Mouse (Mus musculus) cerebellum, adult 11 months (tissue): ENCODE results near the gene Ttc34.

ENCODE experiments used
- DNase-seq: peaks from one replicate; pipeline ENCODE4 v3.0.0; 2022

Gene Ttc34

DNA sequence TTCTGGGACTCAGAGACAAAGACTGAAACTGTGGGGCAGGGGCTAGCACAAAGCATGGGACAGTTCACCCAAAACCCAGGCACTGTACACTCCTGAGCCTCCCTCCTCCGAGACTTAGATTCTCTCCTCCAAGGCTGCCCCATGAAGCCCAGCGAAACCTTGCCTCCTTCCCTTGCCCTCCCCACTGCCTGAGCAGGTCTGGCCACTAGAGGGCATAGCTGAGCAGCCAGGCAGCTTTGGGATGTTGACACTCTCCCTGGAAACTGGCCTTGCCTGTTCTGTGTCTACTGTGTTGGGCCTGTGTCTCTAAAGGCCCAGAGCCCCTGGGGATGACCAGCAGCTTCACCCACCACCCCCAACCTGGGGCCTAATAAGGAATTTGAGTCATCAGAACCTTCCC lies at the start of gene Ttc34:
TSS of gene Ttc34 (plus strand) at position 290 of the 400 bp plus-strand sequence.
- peak; percentile 43 for DNase-seq

DNA sequence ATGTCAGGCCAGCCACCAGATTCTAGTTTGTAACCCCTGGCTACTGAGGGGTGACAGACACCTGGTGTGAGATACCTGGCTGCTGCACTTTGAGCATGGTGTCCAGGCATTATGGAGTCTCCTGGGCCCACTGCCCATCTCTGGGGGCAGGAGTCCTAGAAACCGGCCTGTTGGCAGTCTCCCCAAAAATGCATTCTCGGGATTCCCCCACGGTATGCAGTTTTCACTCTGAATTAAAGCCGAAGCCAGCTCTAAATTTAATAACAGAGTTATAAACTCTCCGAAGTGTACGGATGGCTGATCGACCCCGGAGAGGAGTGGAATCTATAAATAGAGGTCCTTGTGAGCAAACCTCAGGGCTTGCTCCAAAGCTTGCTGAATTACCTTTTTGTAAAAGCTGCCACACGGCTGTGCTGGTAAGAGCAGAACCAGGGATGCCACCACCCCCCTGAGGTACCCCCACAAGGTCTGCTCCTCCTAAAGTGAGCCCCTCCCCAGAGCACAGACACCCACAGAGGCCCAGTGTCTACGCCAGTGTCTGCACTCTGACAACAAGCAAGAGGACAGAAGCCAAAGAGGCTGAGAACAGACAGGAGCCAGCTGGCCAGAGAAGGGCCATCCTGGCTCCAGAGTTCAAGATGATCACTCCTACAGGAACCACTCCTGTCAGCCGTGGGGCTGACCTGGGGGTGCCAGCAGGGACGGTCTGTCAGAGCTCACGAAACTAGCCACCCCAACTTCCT lies 49.1 kb upstream of the Ttc34 start:
- no peak for DNase-seq

DNA sequence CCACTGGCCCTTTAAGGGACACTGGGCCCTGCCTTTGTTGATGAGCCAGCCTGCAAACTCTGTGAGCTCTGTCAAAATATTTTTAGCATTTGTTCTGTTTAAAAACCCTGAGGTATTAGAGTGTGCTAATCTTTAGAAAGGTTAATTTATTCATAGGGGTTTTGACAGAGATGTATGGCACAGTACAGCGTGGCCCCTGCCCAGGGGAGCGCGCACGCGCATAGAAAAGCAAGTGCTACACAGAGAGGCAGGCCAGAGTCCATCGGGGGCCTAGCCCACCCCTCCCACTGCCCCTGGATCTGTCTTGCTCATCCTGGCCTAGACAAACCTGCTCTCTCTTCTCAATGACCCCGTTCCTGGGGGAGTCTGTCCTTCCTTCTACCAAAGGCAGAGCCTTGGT lies 45.4 kb upstream of the Ttc34 start:
- DNase-seq, result no peak

GRCm38 (mm10) chr4:154793499-154793898 lies 43.8 kb upstream of the Ttc34 start:
- no peak for DNase-seq

- peak; percentile 33 for DNase-seq
Measured at GRCm38 (mm10) chr4:154797834-154798233, 39.4 kb upstream of the Ttc34 start.

- no peak for DNase-seq
Measured at GRCm38 (mm10) chr4:154800543-154800942, 36.7 kb upstream of the Ttc34 start.

DNA sequence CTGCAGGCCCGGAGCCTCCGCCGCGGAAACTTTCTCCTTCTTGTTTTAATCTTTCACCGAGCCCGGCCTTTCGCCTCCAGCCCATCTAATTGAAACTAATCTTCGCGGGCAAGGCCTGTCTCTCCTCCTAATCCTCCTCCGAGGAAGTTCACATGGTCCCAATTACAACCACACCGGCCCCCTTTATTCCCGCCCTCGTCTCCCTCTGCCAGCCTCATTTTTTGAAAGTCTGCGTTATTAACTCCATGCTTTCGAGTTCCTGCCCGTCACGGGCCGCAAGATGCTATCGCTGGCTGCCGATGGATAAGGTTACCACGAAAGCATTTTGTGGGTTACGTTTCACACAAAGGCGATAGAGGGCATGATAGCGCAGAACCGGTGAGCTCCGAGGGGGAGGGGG lies 35.0 kb upstream of the Ttc34 start:
- DNase-seq, result no peak

DNA sequence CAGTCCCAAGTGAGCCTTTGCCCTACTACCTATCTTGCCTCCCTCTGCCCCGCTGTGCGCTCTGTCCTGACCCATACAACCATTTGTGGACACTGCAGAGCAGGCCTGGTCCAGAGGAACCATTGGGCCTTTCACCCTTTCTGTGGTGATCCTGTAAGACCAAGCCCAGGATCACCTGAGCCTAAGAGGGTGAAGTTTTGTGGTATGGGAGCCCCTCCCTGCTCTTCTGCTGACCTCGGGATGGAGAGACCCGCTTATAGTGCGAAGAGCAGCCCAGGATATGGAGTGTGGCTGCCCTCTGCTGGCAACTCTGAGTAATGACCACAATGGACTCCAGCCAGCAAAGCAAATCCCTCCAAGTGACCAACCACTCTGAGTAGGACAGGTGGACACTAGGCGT lies 11.6 kb upstream of the Ttc34 start:
- peak; percentile 54 for DNase-seq

GRCm38 (mm10) chr4:154826224-154826623 lies 11.0 kb upstream of the Ttc34 start:
- no peak for DNase-seq

- DNase-seq, result peak; percentile 37
Measured at GRCm38 (mm10) chr4:154827181-154827580, 10.1 kb upstream of the Ttc34 start.

GRCm38 (mm10) chr4:154827861-154828610 lies 9.2 kb upstream of the Ttc34 start:
- DNase-seq, result no peak

DNA sequence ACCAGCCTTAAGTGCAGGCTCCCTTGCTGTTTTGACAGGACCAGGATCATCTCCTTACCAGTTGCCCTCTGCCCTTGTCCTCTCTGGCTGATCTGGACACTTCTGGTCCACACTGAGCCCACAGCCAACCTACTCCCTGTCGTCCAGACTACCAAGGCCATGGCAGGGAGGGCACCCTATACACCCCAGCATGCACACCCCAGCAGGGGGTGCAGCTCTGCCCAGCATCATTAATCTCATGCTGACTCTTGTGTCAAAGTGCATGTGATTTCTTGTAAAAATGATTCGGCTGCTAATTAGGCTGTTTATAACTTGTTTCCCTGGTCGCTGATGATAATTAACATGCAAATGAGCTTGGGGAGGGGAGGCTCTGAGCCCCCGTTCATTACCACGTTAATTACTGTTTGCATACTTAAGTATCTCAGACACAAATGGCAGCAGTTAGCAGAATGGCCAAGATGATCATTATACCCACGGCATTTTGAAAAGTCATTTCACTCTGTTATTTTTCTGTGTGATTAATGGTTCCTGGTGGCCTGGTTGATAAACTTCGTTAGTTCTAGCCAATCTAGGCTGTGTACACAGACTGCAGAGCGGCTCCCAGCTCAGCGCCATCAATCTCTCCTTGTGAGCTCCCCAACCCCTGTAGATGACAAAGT lies 5.2 kb upstream of the Ttc34 start:
- DNase-seq, result no peak

DNA sequence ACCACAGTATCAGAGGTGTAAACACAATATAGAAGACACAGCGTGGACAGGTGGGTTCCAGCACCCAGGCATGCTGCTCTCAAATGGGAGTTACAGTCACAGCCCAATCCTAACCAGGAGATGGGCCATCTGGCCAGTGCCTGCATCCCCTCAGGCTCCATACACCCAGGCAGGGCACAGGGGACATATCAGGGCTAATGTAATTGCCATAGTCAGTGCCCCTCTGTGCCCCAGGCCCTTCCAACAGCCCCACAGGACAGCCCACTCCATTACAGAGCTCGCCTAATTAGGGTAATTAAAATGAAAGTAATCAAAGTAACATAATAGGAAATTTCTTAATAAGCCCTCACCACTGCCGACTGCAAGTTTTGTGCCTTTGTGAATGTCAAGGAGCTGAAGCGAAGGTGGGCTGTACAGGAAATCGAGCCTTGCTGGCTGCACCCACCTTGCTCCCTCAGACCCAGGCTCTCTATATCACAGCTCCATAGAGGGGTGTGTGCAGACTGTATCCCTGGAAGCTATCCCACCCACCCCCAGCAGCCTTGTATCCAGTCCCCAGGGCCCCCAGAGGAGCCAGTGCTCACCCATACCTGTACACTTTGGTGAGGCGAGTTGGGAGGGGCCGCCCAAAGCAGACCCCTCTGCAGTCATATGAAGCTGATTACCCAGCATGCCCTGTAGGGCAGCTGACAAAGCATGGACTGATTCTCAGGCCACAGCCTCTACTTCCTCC lies 910 bp upstream of the Ttc34 start:
- DNase-seq, result no peak

DNA sequence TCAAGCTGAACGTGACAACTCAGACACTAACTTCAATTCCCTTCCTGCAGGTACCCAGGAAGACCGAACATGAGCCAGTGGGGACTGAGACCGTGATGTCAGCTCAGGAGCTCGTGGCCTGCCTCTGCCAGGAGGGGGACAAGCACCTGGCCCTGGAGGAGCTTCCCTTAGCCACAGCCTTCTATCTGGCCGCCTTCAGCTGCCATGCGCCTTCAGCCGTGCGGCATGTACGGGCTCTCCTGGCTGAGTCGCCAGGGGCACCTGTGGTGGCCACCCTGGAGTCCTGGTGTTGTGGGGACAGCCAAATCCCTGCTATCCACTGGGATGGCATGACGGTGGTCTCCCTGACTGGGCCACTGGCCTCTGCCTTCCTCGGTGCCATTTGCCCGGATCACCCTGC lies 1.5 kb downstream of the Ttc34 start:
- DNase-seq, result no peak

GRCm38 (mm10) chr4:154839406-154839805 lies 2.1 kb downstream of the Ttc34 start:
- DNase-seq, result no peak

DNA sequence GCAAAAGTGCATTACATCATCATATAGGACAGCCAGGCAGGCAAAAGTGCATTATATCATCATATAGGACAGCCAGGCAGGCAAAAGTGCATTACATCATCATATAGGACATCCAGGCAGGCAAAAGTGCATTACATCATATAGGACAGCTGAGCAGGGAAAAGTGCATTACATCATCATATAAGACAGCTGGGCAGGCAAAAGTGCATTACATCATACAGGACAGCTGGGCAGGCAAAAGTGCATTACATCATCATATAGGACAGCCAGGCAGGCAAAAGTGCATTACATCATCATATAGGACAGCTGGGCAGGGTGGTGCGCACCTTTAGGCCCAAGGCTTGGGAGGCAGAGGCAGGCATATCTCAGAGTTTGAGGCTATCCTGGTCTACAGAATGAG lies 15.4 kb downstream of the Ttc34 start:
- DNase-seq, result no peak

DNA sequence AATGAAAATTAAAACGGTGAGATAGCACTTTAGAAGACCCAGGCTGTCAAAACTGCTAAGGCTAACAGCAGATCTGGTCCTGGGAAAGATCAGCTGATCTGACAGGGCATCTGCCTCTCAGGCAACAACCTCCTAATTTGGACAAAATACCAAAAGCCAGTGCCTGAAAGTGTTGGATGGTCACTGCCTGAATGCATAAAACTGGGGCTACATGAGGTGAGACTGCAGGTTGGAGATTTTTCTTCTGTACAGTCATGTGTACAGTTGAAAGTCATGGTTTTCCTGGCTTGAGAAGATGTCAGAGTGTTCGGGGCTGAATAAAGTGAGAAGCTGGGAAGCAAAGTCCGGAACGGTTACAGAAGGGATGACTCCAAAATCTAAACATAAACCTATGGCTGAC lies 16.6 kb downstream of the Ttc34 start:
- DNase-seq, result peak; percentile 1

DNA sequence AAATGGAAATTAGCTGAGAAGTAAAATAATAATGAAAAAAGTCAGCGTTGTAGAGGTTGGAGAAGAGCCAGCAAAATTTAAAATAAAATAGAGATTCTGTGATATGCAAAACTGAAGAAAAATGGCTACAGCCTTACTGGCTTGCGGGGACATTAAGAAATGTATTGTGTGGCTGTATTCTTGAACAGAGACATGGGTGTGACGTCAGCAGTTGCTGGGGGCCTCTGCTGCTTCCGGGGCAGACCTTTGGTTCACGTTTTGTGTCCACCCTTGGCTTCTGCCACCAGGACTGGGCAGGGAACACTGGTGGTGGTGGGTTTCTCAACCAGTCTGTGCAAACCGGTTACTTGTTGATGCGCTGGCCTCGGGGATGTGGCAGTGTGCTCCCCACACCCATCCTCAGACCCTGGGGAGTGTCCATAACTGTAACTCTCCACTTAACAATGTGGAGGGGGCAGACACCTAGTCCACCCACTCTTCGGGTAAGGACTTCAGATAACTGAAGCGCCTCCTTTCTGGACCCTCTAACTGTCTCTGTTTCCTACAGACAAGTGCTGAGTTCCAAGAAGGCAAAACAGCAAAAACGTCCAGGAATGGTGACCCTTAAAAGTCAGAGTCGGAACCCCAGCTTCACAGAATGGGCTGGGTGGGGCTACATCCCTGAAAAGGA lies 17.6 kb downstream of the Ttc34 start:
- DNase-seq, result peak; percentile 22

DNA sequence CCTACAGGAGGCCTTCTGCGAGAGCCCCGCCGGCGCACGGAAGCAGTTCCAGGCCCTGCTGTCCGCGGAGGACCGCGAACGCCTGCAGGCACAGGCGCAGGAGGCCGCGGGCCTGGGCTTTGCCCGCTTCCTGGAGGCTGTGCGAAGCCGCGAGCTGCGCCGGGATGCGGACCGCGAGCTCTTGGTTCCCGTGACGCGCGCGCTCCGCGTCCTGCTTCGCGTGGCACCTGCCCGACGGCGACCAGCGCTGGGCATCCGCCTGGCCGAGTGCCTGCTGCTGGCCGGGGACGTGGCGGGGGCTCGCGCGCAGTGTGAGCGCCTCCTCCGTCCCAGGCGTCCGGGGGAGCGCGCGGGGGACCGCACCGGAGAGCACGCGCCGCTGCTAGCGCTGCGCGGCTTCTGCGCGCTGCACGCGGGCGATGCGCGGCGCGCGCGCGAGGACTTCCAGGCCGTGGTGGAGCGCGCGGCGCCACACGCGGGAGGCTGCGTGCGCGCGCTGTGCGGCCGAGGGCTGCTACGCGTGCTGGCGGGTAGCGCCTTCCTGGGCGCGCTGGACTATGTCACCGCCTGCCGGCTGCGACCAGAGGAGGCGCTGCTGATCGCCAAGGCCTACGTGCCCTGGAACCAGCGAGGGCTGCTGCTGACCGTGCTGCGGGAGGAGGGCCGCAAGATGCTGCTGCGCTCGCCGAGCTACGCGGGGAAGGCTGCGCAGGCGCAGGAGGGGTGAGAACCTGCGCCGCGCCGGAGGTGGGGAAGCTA lies 18.6 kb downstream of the Ttc34 start:
- DNase-seq, result peak; percentile 96

DNA sequence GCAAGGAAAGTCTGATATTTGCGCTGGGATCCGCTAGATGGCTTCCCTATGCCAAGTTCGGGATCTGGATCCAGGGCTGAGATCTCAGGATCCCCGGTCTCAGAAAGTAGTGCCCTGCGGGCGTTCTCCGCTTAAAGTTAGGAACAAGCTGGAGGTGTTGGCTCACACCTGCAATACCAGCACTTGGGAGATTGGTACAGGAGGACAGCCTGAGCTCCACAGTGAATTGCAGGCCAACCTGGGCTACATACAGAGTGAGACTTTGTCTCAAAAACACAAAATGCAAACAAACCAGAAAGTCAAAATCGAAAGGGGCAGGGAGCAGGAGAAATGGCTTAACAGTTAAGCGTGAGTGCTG lies 19.2 kb downstream of the Ttc34 start:
- DNase-seq, result no peak

DNA sequence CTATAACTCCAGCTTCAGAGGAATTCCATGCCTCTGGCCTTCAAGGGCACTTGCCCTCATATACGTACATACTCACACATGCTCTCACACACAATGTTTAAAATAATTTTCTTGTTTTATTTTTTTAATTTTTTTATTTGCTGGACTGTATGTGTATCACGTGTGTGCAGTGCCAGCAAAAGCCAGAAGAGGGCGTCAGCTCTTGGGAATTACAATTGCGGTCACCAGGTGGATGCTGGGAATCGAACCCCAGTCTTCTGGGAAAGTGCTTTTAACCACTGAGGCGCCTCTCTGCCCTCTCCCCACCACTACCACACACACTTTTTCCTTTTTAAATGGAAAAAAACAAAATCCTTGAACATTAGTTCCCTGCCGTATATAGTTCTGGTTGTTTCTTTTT lies 19.6 kb downstream of the Ttc34 start:
- DNase-seq, result peak; percentile 53
